Mouse (Mus musculus) heart, postnatal 36 days (tissue): Measurements from ENCODE around the gene Hoxc5. TPM values are rescaled to one million over a fixed set of nuclear protein-coding genes. Genes with fewer than 3 reads are reported as not detected.

Source experiments
- DNase-seq, 2 experiments: peaks; one replicate each; pipeline ENCODE4 v3.0.0; 2021 to 2022
- intact Hi-C: fragments of 180-260 bp; cut with DNase I; formaldehyde crosslinking; loops from one replicate; pipeline ENCODE4 v1.15.1; 2025
- total RNA-seq, 2 experiments: library from RNA; stranded (reverse); gene quantifications; 2 replicates each; pipeline ENCODE4 v1.2.3; 2021

The Hoxc5 gene
- total RNA-seq, 2 experiments from 2014 or later, result not detected

GRCm38 (mm10) chr15:102965003-102965891 is 2.0 kb upstream of the Hoxc5 start:
- intact Hi-C loops, result loop anchor here (10.0 kb wide), 1 partner anchor 270 kb away; no protein-coding TSS in a partner anchor
- no peak for DNase-seq

GRCm38 (mm10) chr15:102965892-102966775 is 1.1 kb upstream of the Hoxc5 start:
- intact Hi-C loops, result loop anchor here (10.0 kb wide), 1 partner anchor 271 kb away; no protein-coding TSS in a partner anchor
- DNase-seq, result peak in 1 of 2 experiments; percentile 44

GRCm38 (mm10) chr15:102966776-102967311 is 399 bp upstream of the Hoxc5 start, which contains the start of gene Hoxc10:
Gene Hoxc10, plus strand, starts transcription at chr15:102966796.
- intact Hi-C loops, result loop anchor here (10.0 kb wide), 1 partner anchor 272 kb away; no protein-coding TSS in a partner anchor
- DNase-seq, result no peak

GRCm38 (mm10) chr15:102967511-102968397 is 511 bp downstream of the Hoxc5 start:
- DNase-seq, result no peak
- intact Hi-C loops, result loop anchor here (10.0 kb wide), 1 partner anchor 273 kb away; no protein-coding TSS in a partner anchor

GRCm38 (mm10) chr15:102969296-102969695 is 2.1 kb downstream of the Hoxc5 start:
- DNase-seq, result no peak
- intact Hi-C loops, result loop anchor here (10.0 kb wide), 1 partner anchor 274 kb away; no protein-coding TSS in a partner anchor

GRCm38 (mm10) chr15:102970740-102971139 is 3.5 kb downstream of the Hoxc5 start:
- intact Hi-C loops, result loop anchor here (5.0 kb wide), 1 partner anchor 208 kb away; no protein-coding TSS in a partner anchor
- DNase-seq, result no peak

- intact Hi-C loops, result loop anchor here (5.0 kb wide), 1 partner anchor 210 kb away; no protein-coding TSS in a partner anchor
These were observed 5.0 kb downstream of the Hoxc5 start for GRCm38 (mm10) chr15:102972254-102972653.

GRCm38 (mm10) chr15:102972753-102973152 is 5.5 kb downstream of the Hoxc5 start:
- no peak for DNase-seq
- intact Hi-C loops, result loop anchor here (5.0 kb wide), 1 partner anchor 210 kb away; no protein-coding TSS in a partner anchor

More at GRCm38 (mm10) chr15:102972254-102972653, 5.0 kb downstream of the Hoxc5 start:
- DNase-seq, result no peak

- intact Hi-C loops, result no loop called here
- DNase-seq, result no peak
These were observed 7.8 kb downstream of the Hoxc5 start for GRCm38 (mm10) chr15:102975034-102975433.

GRCm38 (mm10) chr15:102975688-102976111 is 8.5 kb downstream of the Hoxc5 start:
- no peak for DNase-seq
- intact Hi-C loops, result no loop called here

- intact Hi-C loops, result no loop called here
- no peak for DNase-seq
These were observed 8.9 kb downstream of the Hoxc5 start, which contains the start of gene Hoxc9 for GRCm38 (mm10) chr15:102976171-102976570. Gene Hoxc9, plus strand, starts transcription at chr15:102976439.

- intact Hi-C loops, result no loop called here
These were observed 9.6 kb downstream of the Hoxc5 start for GRCm38 (mm10) chr15:102976631-102977422.

GRCm38 (mm10) chr15:102977423-102977974 is 10.3 kb downstream of the Hoxc5 start:
- intact Hi-C loops, result no loop called here
- no peak for DNase-seq

More at GRCm38 (mm10) chr15:102976631-102977422, 9.6 kb downstream of the Hoxc5 start:
- no peak for DNase-seq

- intact Hi-C loops, result no loop called here
- DNase-seq, result no peak
These were observed 11.6 kb downstream of the Hoxc5 start for GRCm38 (mm10) chr15:102978615-102979515.

GRCm38 (mm10) chr15:102979936-102980335 is 12.7 kb downstream of the Hoxc5 start:
- intact Hi-C loops, result no loop called here
- DNase-seq, result no peak

- intact Hi-C loops, result no loop called here
- DNase-seq, result no peak
These were observed 13.1 kb downstream of the Hoxc5 start for GRCm38 (mm10) chr15:102980352-102980751.

GRCm38 (mm10) chr15:102980912-102981311 is 13.7 kb downstream of the Hoxc5 start:
- intact Hi-C loops, result no loop called here

More at GRCm38 (mm10) chr15:102980912-102981311, 13.7 kb downstream of the Hoxc5 start:
- no peak for DNase-seq
